Mouse (Mus musculus) embryonic fibroblast, embryonic 13.5 days (primary cell): ENCODE results near the gene Ccnd2.

ENCODE experiments used
- CTCF ChIP-seq: IDR thresholded peaks from 2 replicates; pipeline ENCODE4 v1.5.1; 2011; ENCODE audit warnings: mild to moderate bottlenecking, control low read depth, low read length, moderate library complexity, borderline replicate concordance; ENCODE audit not compliant: insufficient read depth
- POLR2A ChIP-seq: IDR thresholded peaks from 2 replicates; pipeline ENCODE4 v1.6.1; 2011; ENCODE audit warnings: low read depth, mild to moderate bottlenecking, control low read depth, low read length, moderate library complexity

DNA sequence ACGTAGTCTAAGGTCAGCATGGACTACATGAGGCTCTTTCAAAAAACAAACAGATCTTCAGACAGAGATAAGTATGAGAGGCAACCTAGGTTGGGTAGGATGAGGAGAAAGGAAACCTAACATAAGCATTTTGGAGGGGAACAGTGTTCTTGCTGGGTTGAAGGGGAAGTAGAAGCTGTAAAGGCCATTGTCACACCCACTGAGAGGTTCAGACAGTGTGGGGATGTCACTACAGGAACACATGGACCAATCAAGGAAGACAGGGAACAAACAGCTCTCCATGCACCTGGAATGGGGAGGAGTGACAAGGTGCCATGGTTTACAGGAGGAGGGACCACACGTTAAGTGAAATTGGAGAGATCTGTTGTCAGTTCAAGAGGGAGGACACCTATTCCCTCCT, 45.0 kb upstream of the Ccnd2 start:
- TF ChIP-seq CTCF (no peak), POLR2A (no peak)
